Mouse (Mus musculus) right cerebral cortex, postnatal 25 days (tissue): Measurements from ENCODE around the gene Mustn1.

Experiments
- DNase-seq: peaks from one replicate; pipeline ENCODE4 v3.0.0; 2022

Mustn1 gene

GRCm38 (mm10) chr14:30878958-30879571 is at the start of gene Mustn1:
Gene Mustn1, plus strand, starts transcription at chr14:30879200.
- peak; percentile 37 for DNase-seq

- DNase-seq = no peak
Measured at GRCm38 (mm10) chr14:30837416-30837996, 41.5 kb upstream of the Mustn1 start.

GRCm38 (mm10) chr14:30843701-30844100 is 35.3 kb upstream of the Mustn1 start:
- no peak for DNase-seq

GRCm38 (mm10) chr14:30850504-30850903 is 28.5 kb upstream of the Mustn1 start:
- no peak for DNase-seq

- no peak for DNase-seq
Measured at GRCm38 (mm10) chr14:30852325-30852724, 26.7 kb upstream of the Mustn1 start.

GRCm38 (mm10) chr14:30855316-30855715 is 23.7 kb upstream of the Mustn1 start:
- DNase-seq = no peak

GRCm38 (mm10) chr14:30856885-30857507 is 22.0 kb upstream of the Mustn1 start:
- DNase-seq = no peak

GRCm38 (mm10) chr14:30857990-30858389 is 21.0 kb upstream of the Mustn1 start:
- DNase-seq = no peak

GRCm38 (mm10) chr14:30861421-30862125 is 17.4 kb upstream of the Mustn1 start:
- no peak for DNase-seq

GRCm38 (mm10) chr14:30862368-30862767 is 16.6 kb upstream of the Mustn1 start:
- no peak for DNase-seq

GRCm38 (mm10) chr14:30865311-30865710 is 13.7 kb upstream of the Mustn1 start:
- DNase-seq = no peak

- DNase-seq = peak; percentile 61
Measured at GRCm38 (mm10) chr14:30867042-30867441, 12.0 kb upstream of the Mustn1 start.

GRCm38 (mm10) chr14:30868826-30869225 is 10.2 kb upstream of the Mustn1 start:
- no peak for DNase-seq

GRCm38 (mm10) chr14:30869391-30869801 is 9.6 kb upstream of the Mustn1 start:
- DNase-seq = no peak

GRCm38 (mm10) chr14:30870206-30871147 is 8.5 kb upstream of the Mustn1 start:
- DNase-seq = no peak

- DNase-seq = no peak
Measured at GRCm38 (mm10) chr14:30874095-30874700, 4.8 kb upstream of the Mustn1 start.

GRCm38 (mm10) chr14:30875130-30875865 is 3.7 kb upstream of the Mustn1 start:
- DNase-seq = no peak

GRCm38 (mm10) chr14:30875955-30876354 is 3.0 kb upstream of the Mustn1 start:
- no peak for DNase-seq

GRCm38 (mm10) chr14:30876451-30876850 is 2.5 kb upstream of the Mustn1 start:
- no peak for DNase-seq

GRCm38 (mm10) chr14:30877827-30878226 is 1.2 kb upstream of the Mustn1 start:
- no peak for DNase-seq

- DNase-seq = no peak
Measured at GRCm38 (mm10) chr14:30879794-30880193, 794 bp downstream of the Mustn1 start.
